Mouse (Mus musculus): ENCODE data around the gene Paqr3. TPM values are rescaled to one million over a fixed set of nuclear protein-coding genes. Genes with fewer than 3 reads are reported as not detected.

Paqr3 gene
- total RNA-seq, 2 experiments from 2014 or later = 2.3 to 2.4 TPM

Other genes with a start within 250 kb of the Paqr3 start
- 10 to 100 TPM; 11.5 to 12.1 TPM for gene Bmp2k, start 113.9 kb downstream of the Paqr3 start, total RNA-seq (2021)